Mouse (Mus musculus): ENCODE measurements around the gene Ift81. TPM values are rescaled to one million over a fixed set of nuclear protein-coding genes. Genes with fewer than 3 reads are reported as not detected.
"Not testable (repeated sequence)": the region's sequence is repeated elsewhere in the genome, so short reads cannot be mapped to it uniquely, and the experiment has no call there.

Ift81 gene
- 10 to 100 TPM; 20.2 to 24.3 TPM for total RNA-seq (2021)
- long read RNA-seq, experiment 1, transcript Ift81-201 (19 exons, 2,950 nt) = major isoform, 6 of 8 reads
- long read RNA-seq, experiment 1, partial matches to known transcripts = 1 of 8 reads
- long read RNA-seq, experiment 1, other reads (novel, unspliced or antisense) = 1 of 8 reads
- long read RNA-seq, experiment 2, transcript Ift81-201 (19 exons, 2,950 nt) = major isoform, 12 of 23 reads
- long read RNA-seq, experiment 2, partial matches to known transcripts = 3 of 23 reads
- long read RNA-seq, experiment 2, other reads (novel, unspliced or antisense) = 8 of 23 reads

DNA sequence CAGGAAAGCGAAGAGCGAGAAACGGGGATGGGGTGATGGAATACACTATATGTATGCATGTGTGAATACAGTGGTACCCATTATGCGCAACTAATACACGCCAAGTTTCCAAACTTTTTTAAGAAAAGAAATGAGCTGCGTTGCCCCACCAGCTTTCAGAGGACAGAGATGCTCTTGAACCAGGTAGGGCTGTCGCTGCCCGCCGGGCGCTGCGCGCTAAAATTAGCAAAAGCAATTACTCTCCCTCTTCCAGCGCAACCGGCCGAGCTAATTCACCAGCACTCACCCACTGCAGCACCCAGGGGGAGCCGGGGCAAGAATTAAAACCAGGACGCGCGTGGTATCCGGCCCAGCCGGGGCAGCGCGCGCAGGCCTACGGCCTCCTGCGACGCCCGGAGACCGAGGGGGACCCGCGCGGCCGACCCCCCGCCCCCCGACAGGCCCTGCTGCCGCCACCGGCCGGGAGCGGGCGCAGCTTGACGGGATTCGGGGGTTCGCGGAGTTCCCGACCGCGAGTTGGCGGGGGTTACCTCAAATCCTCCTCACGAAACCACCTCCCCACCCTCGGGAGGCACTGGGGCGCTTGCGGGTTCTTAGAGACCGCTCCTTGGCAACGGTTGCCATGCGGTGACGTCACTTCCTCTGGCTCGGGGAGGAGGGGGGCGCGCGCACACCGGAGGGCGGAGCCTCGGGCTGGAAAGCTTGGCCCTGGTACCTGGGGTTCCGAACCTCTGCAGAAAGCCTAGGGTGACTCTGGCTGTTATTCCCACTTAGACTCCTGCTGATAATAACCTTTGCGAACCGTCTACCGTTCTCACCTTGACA, at the start of gene Ift81:
Gene Ift81, minus strand, starts transcription at position 611 of the 825 bp plus-strand sequence.
- DNase-seq (ENCODE audit: low spot score in 2 of 2) = peak; percentile 81 to 89

- DNase-seq (ENCODE audit: low spot score in 2 of 2) = no peak
These were observed 48.2 kb upstream of the Ift81 start for GRCm38 (mm10) chr5:122662501-122662900.

DNA sequence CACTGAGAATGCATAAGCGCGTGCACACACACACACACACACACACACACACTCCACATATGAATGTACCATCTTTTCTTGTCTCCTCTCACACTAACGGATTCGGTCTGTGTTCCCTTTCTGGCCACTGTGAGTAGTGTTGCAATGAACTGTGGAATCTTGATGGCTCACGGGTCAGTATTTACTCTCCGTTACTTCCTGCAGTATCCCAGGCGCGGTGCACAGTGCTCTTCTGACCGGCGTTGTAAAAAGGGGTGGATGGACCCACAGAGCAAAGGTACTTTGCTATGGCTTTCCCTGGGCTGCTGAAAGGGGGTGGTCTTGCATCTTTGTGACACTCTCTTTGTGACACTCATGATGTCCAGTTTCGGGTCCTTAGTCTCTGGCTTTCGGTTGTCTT, 42.5 kb upstream of the Ift81 start:
- DNase-seq (ENCODE audit: low spot score in 2 of 2) = no peak

DNA sequence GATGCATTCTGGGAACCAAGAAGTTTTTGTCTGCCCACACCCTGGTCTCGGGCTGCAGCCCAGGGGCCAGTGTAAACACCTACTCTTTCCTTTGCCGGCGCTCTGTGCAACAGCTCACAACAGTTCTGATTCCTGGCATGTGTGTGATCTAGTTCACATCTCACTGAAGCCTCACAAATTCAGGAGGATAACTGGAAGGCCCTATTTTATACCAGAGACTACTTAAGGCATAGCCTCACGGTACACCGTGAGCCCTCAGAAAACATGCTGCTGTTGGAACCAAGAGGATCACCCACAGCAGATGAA, 39.9 kb upstream of the Ift81 start:
- DNase-seq (ENCODE audit: low spot score in 2 of 2) = no peak

DNA sequence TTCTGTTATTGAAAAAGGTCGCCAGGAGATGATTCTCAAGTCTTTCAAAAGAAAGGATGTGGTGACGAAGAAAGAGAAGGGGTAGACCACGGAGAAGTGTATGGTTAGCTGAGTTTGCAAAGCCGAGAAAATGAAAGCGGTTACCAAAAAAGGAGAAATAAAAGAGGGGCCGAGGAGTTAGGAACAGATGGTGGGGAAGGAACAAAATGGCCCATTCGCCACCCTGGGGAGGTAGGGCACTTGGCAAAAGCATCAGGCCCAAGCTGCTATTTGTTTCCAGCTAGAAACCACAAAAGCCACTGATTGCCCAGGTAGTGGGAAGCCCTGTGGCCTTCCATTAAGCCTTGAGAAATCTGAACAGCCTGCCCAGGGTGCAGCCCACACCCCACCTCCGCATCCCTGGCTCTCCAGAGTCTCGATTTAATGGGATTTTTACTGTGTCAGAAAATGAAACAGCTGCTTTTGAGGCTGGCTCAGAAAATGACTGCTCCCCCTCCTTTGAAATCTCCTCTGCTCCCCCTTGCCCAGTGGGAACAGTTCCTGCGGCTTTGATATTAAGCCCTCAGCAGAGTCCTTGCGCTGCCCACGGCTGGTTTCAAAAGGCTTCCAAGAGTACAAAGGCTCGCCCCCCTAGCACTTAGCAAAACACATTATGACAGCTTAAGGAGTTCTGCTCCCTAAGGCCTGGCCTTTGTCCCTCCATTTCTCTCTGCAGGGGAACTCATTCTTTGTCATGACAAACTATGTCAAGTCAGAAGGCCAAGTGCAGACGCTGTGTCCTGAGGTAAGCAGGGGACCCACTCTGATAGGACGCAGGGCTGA, 39.3 kb upstream of the Ift81 start:
- no peak for DNase-seq (ENCODE audit: low spot score in 2 of 2)

DNA sequence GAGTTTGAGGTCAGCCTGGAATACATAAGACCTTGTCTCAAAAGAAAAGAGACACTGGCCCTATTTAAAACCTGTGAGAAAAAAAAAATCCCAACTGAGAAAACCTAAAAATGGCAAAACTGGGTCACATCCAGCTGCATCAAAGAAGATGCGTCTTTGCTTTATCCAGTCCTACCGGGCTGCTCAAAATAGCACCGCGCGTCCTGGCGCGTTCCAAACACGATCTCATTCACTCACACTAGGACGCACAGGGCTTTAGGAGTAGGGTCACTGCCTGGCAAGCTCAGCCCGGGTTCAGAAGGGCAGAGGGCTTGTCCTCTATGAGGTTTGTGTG, 38.8 kb upstream of the Ift81 start:
- no peak for DNase-seq (ENCODE audit: low spot score in 2 of 2)

DNA sequence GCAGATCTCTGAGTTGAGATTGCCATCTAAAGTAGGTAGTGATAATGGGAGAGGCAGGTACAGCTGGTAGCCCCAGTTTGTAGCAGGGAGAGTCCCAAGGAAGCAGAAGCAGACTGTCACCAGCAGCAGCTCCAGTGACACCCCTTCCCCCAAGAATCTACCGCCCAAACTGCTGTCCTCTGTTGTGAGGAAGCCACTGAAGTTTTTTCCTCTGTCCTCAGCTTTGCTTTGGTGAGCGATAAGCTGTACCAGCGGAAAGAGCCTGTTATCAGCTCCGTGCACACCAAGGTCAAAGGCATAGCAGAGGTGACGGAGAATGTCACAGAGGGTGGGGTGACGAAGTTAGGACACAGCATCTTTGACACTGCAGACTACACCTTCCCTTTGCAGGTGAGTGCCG, 38.2 kb upstream of the Ift81 start:
- no peak for DNase-seq (ENCODE audit: low spot score in 2 of 2)

GRCm38 (mm10) chr5:122650100-122650499, 35.8 kb upstream of the Ift81 start:
- DNase-seq (ENCODE audit: low spot score in 2 of 2) = no peak

- DNase-seq (ENCODE audit: low spot score in 2 of 2) = no peak
These were observed 34.9 kb upstream of the Ift81 start for GRCm38 (mm10) chr5:122649264-122649663.

- not testable (repeated sequence) for DNase-seq (ENCODE audit: low spot score in 2 of 2)
These were observed 33.6 kb upstream of the Ift81 start for GRCm38 (mm10) chr5:122647952-122648374.

DNA sequence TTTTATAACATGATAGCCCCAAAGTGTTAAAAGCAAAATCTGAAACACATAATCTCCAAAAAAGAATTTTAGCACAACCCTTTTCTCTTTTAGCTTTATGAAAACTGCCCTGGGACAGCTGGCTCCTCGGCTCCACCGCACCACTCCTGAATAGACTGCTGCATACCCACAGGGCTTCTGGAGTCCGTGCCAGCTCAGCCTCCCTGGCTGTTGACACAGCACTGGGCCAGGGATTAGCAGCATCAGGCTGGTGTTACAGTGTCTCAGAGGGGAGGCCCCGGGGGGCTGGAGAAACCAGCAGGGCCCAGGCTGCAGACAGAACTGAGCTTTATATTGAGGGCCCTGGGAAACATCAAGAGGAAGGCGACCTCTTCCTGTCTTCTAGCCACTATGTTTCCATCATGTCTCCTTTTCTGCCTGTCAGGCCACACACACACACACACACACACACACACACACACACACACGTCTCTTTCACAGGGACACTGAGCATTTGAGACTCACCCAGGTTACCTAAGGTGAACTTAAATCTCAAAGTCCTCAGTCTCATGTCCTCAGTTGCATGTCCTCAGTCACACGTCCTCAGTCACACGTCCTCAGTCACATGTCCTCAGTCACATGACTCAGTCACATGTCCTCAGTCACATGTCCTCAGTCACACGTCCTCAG, 33.1 kb upstream of the Ift81 start:
- DNase-seq (ENCODE audit: low spot score in 2 of 2) = no peak

DNA sequence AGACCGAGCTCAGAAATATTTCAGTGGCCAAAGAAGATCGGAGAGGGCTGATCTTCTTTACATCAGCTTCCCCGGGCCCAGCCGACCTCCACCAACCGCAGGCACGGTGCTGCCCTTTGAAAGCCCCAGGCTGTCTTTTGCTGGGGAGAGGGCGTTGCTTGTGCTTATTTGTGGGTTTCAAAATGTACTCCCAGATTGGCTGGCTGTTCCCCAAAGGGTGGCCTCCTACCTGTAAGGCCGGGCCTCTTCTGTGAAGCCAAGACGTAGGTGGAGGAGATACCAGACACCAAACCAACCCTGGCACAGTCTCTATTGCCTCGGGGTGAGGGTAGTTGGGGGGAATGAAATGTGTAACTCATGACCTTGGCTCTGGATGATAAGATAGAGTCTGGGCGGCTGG, 31.7 kb upstream of the Ift81 start:
- no peak for DNase-seq (ENCODE audit: low spot score in 2 of 2)

- DNase-seq (ENCODE audit: low spot score in 2 of 2) = no peak
These were observed 31.0 kb upstream of the Ift81 start for GRCm38 (mm10) chr5:122645290-122645689.

DNA sequence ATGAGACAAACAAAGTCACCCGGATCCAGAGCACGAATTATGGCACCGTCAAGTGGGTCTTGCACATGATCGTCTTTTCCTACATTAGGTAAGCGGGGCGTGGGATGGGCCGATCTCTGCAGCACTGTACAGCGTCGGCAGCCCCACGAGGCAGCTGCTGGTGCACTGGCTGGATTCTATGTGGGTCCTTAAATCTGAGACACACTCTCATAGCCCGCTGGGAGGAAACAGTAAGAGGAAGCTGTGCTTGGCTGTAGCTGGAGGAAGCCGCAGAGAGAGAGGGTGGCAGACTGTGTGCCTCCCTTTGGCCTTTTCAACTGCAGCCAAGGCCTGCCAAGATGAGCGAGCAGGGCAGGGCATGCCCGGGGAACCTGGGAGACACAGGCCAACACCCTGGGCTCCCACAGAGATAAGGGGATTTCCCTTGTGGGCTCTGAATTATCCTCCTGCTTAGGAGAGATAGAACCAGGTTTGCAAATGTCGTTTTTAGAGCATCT, 29.8 kb upstream of the Ift81 start:
- DNase-seq (ENCODE audit: low spot score in 2 of 2) = no peak

- DNase-seq (ENCODE audit: low spot score in 2 of 2) = no peak
These were observed 29.4 kb upstream of the Ift81 start, which contains the start of gene P2rx7 for GRCm38 (mm10) chr5:122643701-122644100. P2rx7 (plus strand) TSS chr5:122643911.

- DNase-seq (ENCODE audit: low spot score in 2 of 2) = no peak
These were observed 25.7 kb upstream of the Ift81 start for GRCm38 (mm10) chr5:122639986-122640385.

DNA sequence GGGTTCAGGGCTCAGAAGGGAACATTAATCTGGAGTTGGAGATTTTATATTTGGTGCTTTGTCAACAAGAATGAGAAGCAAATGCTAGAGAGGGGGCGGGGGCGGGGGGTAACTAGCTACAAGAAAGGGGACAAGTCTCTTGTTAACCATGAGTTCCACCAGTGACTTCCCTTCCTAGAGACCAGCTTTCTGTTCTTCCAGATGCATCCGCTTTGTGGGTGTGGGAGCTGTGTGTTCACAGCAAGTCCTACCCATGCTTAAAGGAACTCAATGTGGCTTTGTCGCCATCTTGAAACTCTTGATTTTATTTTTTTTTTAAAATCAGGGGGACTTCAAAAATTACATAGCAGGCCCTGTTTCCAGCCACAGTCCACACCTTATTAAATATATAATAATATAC, 25.2 kb upstream of the Ift81 start:
- no peak for DNase-seq (ENCODE audit: low spot score in 2 of 2)

DNA sequence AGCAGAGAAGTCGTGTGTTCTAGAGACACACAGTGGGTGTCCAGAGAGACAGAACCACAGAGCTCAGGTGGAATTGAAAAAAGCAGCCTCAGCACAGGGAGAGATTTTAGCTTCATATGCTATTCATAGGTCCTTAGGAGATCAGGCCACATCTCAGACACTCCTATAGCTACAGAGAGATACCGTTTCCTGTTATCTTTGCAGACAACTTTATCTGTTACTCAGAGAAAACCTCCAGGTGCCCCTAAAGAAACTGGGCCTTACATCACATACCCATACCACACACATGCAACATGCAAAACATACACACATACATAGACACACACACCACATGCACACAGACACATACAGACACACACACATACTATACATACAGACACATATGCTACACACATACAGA, 24.0 kb upstream of the Ift81 start:
- DNase-seq (ENCODE audit: low spot score in 2 of 2) = no peak

GRCm38 (mm10) chr5:122636958-122637357, 22.6 kb upstream of the Ift81 start:
- DNase-seq (ENCODE audit: low spot score in 2 of 2) = no peak

- no peak for DNase-seq (ENCODE audit: low spot score in 2 of 2)
These were observed 22.0 kb upstream of the Ift81 start for GRCm38 (mm10) chr5:122636308-122636707.

GRCm38 (mm10) chr5:122635228-122635627, 20.9 kb upstream of the Ift81 start:
- no peak for DNase-seq (ENCODE audit: low spot score in 2 of 2)
